Mouse (Mus musculus) c-Kit-positive CD71-negative TER-119-negative erythroid progenitor cells, embryonic 14.5 days (primary cell): ENCODE results near the gene Snx30.
A peak's percentile ranks its signal among the peaks of the same experiment; 100 is the strongest.

Experiments used
- DNase-seq: peaks from one replicate; pipeline ENCODE4 v3.0.0-alpha.2; 2013; ENCODE audit warnings: low read depth

Gene Snx30

DNA sequence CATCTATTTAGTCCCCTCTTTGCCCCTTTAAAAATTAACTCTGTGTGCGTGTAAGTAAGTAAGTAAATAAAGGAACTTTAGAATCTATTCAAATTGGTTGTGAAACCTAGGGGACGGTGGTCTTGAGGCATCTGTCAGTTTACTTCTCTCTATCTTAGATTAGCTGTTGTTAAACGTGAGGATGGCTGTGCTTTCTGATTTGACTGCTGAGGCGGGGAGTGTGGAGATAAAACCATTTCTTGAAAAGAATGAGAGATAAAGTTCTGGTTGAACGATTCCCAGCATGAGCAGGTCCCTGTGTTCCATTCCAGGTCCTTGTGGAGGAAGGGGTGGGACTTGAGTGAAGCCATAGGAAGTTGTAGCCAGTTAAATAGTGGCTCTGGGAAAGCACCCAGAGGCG lies 67.6 kb downstream of the Snx30 start:
- DNase-seq: no peak

DNA sequence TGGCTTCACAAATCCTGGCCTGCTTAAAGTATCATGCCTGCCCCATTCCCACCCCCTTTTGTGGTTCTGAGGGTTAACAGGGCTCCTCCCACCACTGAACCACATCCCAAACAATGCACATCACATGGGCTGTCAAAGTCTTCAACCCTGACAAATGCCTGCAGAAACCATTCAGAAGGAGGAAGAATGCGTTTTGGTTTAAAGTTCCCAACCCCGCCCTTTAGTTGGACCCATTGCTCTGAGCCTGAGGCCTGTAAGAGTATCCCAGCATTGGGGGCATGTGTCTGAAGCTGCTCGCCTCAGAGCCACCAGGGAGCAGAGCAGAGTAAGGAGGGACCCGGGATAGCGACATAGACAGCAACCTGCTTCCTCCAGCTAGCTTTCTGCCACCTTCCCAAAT lies 68.2 kb downstream of the Snx30 start:
- no peak for DNase-seq

DNA sequence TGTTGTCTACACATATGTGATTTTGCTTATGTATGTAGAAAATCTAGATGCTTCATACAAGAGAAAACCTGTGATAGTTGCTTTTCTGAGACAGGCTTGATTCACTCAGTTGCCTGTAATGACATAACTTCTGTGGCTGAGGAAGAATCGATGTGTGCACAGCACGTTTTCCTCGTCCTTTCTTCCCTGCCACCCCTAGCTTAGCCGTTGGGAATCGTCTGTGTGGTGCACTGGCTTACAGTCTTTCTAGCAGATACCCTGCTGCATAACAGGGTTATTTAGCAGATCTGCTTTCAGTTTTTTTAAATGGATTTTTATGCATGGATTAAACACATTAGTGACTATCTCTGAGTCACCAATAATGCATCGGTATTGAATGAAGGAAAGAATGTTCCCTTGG lies 70.9 kb downstream of the Snx30 start:
- DNase-seq: no peak

DNA sequence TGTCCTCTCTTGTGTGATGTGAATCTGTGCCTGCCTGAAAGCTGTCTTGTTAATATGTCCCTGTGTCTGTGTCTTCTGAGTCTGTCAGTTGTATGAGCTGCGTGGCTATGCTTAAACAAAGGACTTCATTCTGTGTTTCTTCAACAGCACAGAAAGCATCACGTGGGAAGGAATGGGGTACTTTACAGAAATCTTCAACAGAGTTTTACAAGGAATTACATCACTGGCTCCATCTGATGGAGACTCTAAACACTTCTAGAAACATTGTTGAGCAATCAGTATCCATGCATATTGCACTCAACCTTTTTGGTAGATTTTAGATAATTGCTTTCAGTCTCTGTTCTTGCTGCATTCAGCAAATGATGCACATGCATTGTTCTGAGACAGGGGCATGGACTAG lies 71.4 kb downstream of the Snx30 start:
- DNase-seq: no peak

DNA sequence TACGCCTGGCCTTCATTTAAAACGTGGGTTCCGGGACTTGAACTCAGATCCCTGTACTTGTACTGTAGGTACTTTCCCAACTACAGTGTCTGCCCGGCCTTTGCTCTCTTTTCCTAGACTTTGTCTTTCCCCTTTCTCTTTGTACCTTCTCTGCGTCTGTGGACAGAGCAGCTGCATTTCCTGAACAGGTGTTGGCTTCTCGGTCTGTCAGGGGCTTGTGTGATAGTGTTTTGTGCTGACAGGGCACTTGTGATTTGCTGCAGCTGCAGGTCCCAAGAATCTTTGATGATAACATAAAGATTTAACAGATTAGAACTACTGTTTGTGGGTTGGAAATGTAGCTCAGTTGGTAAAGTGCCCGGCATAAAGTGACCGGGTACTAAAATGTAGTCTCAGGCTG lies 73.0 kb downstream of the Snx30 start:
- DNase-seq: no peak

DNA sequence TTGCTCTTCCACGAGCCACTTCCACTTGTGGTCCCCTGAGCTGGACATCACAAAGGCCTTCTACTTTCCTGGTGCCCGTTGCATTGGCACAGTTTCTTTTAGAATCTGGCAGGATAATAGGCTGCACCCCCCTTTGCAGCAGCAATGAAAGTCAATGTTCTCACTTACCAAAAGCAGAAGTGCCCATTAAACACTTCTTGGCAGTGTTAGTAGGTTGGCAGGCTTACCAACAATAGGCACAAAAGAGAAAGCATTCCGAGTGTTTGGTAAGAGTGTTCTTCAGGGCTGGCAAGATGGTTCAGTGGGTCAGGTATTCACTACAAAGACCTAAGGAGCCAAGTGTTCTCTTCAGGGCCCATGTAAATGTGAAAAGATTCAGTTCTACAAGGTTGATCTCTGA lies 73.8 kb downstream of the Snx30 start:
- no peak for DNase-seq

DNA sequence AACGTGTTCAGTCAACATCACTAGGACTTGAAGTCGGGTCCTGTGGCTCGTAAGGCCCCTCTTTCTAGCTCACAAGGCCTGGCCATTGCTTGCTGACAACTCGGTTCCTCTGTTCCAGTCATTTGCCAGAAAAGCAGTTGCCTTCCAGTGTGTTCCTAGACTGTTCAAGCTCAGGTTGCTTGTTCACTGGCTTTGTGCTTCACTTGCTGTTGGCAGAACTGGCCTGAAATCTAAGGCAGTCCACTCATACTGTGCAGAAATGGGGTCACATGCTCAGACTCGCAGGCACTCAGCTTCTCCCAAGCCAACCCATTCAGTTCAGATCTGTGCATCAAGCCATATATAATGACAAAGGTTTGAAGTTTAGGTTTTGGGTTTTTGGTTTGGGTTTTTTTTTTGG lies 75.1 kb downstream of the Snx30 start:
- DNase-seq: no peak

DNA sequence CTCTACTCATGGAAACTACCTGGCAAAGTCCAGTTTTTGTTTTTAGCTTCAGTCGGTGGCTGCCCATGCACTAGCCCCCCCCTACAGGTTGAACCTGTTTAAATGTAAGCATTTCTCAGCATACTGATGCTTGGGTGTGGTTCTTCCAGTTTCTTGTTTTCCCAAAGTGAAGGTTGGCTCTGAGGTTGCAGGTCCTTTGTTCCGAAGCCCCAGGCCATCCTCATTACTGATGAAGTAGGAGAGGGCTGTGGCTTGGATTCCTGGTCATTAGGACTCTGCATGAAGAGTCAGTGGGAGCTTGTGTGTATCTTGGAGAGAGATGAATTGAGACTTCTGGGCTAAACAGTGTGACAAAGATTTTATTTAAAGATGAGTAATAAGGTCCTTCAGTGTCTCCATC lies 75.6 kb downstream of the Snx30 start:
- DNase-seq: no peak

DNA sequence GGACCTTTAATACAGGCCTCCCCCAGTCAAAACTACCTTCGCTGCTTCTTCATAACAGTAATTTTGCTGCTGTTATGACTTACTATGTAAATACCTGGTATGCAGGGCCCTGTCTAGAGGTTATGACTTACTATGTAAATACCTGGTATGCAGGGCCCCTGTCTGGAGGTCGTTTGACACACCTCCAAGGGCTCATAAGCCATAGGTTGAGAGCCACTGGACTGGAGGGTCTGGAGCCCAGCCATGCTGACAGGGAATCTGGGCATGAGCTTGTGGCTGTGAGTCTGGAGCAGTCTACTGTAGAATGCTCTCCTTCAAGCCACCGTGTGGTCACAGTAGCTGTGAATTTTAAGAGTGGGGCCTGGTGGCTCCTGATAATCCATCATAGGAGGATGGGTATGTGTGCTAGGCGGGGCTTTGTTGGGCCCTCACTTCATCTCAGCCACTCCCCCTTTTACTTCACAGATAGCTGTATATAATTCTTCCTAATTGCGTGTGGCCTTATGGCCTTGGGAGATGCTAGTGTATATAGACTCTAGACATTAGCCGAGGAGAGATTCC lies 78.6 kb downstream of the Snx30 start:
- no peak for DNase-seq

DNA sequence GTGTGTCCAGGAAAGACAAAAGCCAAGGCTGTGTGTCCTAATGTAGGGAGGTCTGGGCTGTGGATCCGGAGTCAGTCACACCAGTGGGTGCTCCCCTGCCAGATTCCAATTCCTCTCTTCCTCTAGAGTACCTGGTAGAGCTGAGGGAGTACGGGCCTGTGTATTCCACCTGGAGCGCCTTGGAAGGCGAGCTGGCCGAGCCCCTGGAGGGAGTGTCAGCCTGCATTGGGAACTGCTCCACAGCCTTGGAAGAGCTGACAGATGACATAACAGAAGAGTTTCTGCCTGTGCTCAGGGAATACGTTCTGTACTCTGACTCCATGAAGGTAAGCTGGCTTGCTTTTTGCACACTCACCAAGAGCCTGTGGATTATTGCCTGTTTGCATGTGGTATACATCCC lies 80.6 kb downstream of the Snx30 start:
- no peak for DNase-seq

DNA sequence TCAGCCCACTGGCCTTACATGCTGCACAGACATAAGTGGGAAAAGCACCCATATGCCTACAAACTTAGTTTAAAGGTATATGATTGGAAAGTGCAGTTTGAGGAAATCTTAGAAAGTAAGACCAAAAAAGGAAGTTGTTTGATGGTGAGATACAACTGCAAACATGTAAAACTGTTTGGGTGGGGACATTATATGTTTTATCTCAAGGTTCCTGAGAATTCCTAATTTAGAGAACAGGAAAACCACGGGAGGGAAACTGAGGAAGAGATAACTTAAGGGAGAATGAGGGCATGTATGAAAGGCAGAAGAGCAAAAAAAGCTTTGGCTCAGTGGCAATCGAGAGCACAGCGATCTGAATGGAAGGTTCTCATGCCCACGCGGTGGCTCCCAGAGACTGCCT lies 81.4 kb downstream of the Snx30 start:
- no peak for DNase-seq

DNA sequence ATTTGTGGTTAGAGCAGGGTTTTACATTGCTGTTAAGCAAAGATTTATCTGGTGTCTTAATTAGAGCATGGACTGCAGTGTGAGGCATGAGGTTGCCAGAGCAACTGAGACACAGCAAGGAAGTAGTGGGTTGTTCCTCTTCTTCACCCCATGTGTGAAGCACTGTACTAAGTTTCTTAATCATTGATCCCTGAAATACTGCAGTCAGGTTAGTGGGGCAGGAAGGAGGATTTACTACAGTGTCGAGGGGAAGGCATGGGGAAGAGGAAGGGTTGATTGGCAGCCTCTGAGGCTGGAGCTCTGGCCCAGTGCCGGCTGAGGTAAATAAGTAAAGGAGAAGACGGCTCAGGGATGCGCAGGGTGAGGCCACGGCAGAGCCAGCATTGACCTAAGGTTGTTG lies 82.4 kb downstream of the Snx30 start:
- DNase-seq: no peak

DNA sequence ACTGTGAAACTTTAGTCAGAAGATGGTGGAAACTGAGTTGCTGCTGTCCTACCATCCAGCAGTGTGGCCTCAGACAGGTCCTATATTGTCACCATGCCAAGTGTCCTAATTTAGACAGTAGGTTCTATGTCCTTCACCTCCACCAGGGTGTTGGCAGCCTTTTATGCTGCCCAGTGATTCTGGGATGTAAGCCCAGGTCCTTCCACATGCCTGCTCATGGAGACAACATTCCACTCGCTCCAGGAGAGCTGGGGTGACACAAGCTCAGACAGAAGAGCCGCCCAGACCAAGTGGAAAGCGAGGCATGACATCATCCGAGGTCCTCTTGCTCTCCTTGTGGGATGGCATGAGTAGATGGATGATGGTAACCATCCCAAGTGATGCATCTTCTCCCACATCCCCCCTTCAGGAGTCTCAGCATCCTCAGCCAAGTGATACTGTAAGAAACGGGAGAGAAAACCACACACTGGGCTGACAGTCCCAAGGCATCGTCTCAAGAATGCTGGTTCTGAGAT lies 84.5 kb downstream of the Snx30 start:
- DNase-seq: no peak

DNA sequence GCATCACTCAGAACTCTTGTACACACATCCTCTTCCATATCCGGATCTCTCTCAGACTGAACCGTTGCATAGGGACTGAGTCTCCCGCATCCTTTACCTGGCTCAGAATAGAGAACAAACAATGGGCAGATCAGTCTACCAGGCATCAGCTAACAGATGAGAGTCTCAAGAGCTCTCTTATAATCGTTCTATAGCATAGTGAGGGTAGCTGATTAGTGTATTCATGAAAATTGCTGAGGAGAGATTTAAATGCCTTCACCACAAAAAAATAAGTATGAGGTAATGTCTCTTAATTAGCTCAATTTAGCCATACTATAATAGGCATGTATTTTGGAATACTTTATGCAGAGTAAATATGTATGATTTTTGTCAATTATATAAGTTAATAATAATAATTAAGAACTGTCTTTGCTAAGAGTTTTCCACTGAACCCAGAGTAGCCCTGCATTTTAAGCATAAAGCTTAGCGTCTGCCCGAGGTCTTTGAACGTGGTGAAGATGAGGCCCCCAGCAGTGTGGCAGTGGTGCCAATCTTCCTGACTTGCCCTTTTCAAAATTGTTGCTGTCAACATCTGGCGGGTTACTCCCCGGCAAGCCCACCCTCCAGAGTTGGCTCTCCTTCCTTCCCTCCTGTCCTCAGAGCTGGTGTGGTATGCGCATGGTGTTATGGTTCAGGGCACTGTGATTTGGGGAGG lies 86.2 kb downstream of the Snx30 start:
- no peak for DNase-seq

DNA sequence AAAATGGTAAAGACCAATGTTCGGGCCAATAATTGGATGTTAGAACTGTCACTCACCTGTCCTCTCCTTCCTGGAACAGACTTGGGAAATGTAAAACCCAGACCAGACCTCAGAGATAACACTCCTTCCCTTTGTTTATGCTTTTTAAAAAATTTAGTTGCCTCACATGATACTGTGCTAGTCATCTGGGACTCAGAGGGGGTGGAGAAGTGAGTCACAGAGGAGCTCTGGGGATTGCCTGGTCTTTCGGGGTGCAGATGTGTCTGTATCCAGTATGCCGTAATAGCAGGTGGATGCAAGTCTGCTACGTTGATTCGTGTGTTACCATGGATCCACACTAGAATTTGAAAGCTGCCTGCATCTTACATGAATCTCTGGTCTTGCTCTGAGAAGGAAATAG lies 87.1 kb downstream of the Snx30 start:
- DNase-seq: no peak

DNA sequence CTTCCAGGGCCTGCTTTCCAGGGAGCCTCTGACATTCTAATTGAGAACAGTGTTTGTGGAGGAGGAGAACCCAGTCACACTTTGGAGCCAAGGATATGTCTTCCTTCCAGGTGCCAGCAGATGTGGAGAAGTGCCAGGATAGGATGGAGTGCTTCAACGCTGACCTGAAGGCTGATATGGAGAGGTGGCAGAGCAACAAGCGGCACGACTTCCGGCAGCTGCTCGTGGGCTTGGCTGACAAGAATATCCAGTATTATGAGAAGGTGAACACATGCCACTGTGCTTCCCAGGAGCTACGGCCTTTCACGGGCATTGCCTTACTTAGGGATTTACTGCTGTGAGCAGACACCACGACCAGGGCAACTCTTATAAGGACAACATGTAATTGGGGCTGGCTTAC lies 88.8 kb downstream of the Snx30 start:
- no peak for DNase-seq

DNA sequence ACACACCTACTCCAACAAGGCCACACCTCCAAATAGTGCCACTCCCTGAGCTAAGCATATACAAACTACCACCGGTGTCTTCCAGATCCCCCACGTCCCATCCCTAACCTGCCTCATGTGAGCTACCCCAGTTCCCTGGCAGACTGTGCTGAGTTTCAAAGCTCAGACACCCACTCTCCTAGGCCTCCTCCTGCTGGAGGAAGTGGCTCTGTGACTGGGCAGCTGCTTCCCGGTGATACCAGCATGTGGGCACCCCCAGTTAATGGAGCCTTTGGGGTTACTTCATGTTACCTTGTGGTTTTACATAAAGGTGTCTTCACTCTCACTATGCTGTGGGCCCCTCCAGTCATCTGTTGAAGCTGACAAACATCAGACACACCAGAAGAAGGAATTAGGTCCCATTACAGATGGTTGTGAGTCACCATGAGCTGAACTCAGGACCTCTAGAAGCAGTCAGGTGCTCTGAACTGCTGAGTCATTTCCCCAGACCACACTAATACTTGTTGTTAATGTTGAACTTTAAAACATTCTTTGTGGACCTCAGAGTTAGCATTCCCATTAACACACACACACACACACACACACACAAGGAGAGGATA lies 89.4 kb downstream of the Snx30 start:
- peak; percentile 28 for DNase-seq

DNA sequence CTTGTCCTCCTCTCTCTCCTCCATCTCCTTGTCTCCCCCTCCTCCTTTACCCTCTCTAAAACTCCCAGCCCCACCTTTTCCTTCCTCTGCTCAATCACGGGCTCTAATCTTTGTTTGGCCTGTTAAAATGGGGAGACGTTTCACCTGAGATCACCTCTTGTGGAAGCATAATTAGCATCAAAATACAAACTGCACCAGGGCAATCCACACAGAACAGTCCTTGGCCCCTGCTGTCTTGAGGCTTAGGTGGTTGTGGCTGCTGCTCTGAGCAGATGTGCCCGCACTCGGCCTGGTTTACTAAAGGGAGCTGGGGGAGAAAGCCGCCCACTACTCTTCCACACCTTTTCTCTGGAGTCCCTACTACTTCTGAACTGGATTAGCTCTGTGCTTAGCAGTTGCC lies 90.4 kb downstream of the Snx30 start:
- DNase-seq: no peak

DNA sequence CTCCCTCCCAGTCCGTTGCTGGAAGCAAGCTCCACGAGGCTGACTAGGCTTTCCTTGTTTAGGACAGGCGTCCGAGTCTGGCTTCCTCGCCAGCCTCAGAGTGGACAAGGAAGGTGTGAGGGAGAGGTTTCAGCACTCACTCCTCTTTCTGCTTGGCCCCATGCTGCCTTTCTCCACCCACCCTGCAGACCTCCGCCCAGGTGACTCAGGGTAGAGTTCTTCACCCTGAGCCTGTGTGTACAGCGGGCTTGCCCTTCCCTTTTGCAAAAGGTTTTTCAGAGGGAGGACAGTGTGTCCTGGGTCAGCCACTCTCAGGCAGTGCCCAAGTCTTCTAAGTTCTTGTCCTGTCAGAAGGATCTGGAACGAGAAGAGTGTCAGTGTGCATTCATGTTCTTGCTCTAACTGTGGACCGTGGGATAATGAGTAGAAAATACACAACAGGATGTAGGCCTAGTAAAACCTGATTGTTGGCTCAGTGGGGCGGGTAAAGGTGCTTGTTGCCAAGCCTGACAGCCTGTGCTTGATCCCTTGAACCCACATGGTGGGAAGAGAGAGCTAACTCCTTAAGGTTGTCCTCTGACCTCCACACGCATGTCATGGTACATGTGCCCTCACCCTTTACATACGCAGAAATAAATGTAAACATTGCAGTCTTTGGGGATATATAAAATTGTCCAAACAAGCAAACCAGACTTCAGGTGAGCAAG lies 92.3 kb downstream of the Snx30 start:
- DNase-seq: no peak

DNA sequence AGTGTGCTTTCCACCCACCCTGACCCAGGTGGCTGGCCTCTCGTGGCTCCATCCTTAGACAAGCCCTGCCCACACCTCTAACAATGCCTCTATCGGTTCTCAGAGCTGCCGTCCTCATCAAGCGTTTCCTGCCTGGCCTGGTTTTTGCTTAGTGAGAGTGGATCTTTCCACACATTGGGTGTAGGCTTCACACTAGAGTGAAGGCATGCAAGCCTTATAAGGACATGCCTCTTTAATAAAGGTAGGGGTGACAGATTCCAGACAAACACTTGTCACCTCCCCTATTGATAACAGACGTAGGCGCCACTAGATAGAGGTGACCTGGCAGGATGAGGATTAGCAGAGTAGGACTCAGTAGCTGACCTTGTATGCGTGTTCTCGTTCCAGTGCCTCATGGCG lies 92.9 kb downstream of the Snx30 start:
- no peak for DNase-seq

DNA sequence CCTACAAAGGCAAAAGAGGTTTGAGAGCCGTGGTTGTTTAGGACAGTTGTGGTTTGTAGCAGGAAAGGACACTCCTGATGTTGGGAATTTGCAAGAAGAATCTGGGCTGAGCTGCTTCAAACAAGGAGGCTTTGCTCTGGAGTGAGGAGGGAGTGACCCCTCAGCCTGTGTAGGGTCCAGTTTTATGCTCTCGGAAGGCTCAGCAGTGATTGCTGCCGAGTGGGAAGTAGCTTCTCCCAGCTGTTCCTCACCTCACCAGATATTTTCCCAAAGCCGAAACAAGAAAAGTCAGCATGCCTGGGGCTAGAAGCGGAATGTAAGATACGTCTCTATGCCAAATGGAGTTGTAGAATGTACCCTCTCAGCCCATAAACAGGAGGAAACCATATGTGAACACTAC lies 96.2 kb downstream of the Snx30 start:
- no peak for DNase-seq

DNA sequence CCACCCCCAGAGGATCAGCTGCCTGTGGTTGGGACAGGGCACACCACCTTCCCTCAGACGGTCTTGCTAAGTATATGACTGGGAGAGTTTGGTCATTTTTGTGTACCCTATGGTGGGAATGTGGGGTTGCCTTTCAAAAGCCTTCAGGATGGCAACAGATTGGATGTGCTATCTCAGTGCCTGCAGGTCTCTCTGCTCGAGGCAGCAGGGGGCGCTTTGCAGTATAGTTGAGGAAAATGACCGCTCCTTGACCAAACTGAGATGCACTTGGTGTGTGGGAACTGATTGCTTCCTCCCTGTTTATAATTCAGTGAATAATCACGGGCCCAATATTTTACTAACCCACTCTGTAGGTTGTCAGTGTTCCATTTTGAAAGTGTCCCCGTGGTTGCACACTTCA lies 96.9 kb downstream of the Snx30 start:
- DNase-seq: no peak

DNA sequence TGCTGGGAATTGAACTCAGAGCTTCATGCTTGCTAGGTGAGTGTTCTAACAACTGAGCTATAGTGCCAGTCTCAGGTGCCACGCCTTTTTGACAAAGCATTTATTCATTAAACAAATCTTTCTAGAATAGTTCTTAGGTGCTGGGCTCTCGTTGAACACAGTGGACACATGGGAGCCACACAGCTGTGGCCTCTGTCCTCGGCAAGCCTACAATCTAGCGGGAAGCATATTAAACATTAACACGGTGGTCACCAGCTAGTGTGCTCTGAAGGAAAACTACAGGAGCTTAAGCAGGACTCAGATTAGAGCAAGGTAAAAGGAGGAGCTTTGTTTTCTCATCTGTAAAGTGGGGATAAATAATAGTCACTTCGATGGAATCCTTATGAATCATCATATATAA lies 101.5 kb downstream of the Snx30 start:
- DNase-seq: no peak
